Mouse (Mus musculus) C2C12 (cell line): ENCODE measurements around the gene Trex2. TPM values are rescaled to one million over a fixed set of nuclear protein-coding genes. Genes with fewer than 3 reads are reported as not detected.

Experiments
- H3K27me3 ChIP-seq: one replicate; pipeline ENCODE4 v1.6.1; 2011; ENCODE audit not compliant: control insufficient read depth, insufficient read depth, insufficient read length
- H3K36me3 ChIP-seq: one replicate; pipeline ENCODE4 v1.6.1; 2011; ENCODE audit not compliant: control insufficient read depth, insufficient read depth
- H3K4me3 ChIP-seq: one replicate; pipeline ENCODE4 v1.5.1; 2011; ENCODE audit warnings: mild to moderate bottlenecking, control low read depth; ENCODE audit not compliant: poor library complexity, insufficient read depth, severe bottlenecking
- H3K79me2 ChIP-seq: one replicate; pipeline ENCODE4 v1.6.1; 2011; ENCODE audit not compliant: control insufficient read depth, insufficient read depth
- H3K79me3 ChIP-seq: one replicate; pipeline ENCODE4 v1.6.1; 2011; ENCODE audit warnings: low read depth, control low read depth
- H3ac ChIP-seq: one replicate; pipeline ENCODE3; 2011; ENCODE audit warnings: low read depth; ENCODE audit not compliant: control insufficient read depth, insufficient read length
- CEBPB ChIP-seq: IDR thresholded peaks from one replicate; pipeline ENCODE4 v1.6.1; 2011; ENCODE audit warnings: low read depth, mild to moderate bottlenecking, control low read depth, moderate library complexity
- CTCF ChIP-seq: IDR thresholded peaks from one replicate; pipeline ENCODE4 v1.5.1; 2011; ENCODE audit not compliant: control insufficient read depth, insufficient read depth, insufficient read length
- FOSL1 ChIP-seq: IDR thresholded peaks from one replicate; pipeline ENCODE4 v1.8.0; 2011; ENCODE audit warnings: mild to moderate bottlenecking, low read length; ENCODE audit not compliant: poor library complexity, insufficient read depth, severe bottlenecking
- MAX ChIP-seq: IDR thresholded peaks from one replicate; pipeline ENCODE4 v1.6.1; 2011; ENCODE audit warnings: mild to moderate bottlenecking, control low read depth
- MYOD1 ChIP-seq: IDR thresholded peaks from one replicate; pipeline ENCODE4 v1.6.1; 2011; ENCODE audit warnings: low read depth; ENCODE audit not compliant: control insufficient read depth, insufficient read length
- MYOG ChIP-seq: IDR thresholded peaks from one replicate; pipeline ENCODE4 v1.6.1; 2011; ENCODE audit not compliant: control insufficient read depth, insufficient read length; ENCODE audit errors: extremely low read depth
- USF1 ChIP-seq: IDR thresholded peaks from one replicate; pipeline ENCODE4 v1.6.1; 2011; ENCODE audit warnings: low read depth, mild to moderate bottlenecking, control low read depth, moderate library complexity
- polyA plus RNA-seq: library from polyadenylated mRNA; unstranded; fragments of >200 nt; fragmentation: generic; extraction: Trizol; gene quantifications from one replicate; pipeline ENCODE4 v1.2.1, GENCODE M21; 2012; ENCODE audit warnings: missing spikeins

Trex2 gene
- polyA plus RNA-seq, 1 experiment = not detected

DNA sequence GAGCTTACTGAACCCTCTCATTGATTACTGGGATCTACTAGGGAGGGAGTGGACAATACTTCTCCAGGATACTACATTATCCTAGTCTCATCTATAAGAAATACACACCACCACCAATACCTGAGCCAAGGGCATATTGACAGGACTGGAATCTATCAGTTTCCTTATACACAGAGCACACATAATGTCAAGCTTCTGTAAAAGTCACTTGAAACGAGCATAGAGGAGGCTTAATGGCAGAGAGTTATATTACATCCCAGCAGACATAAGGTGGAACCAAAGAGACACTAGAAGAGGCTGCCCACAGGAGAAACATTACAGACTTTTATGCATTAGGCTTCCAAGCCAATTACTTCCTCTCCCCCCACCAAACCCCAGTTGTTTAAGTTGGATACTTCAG, 50.2 kb downstream of the Trex2 start:
- H3K79me2 ChIP-seq = no peaks in the 10 kb centered on the region
- no peaks in the 10 kb centered on the region for H3K79me3 ChIP-seq
- H3ac ChIP-seq = no peak overlapping the region
- no peaks in the 10 kb centered on the region for H3K36me3 ChIP-seq
- H3K27me3 ChIP-seq = no peaks in the 10 kb centered on the region
- no peak for TF ChIP-seq CEBPB
- no peak for TF ChIP-seq USF1
- TF ChIP-seq MYOG = no peak
- no peak for TF ChIP-seq CTCF
- no peak for TF ChIP-seq MYOD1
- no peak for TF ChIP-seq MAX
- no peak for TF ChIP-seq FOSL1
- H3K4me3 ChIP-seq = no peak overlapping the region

DNA sequence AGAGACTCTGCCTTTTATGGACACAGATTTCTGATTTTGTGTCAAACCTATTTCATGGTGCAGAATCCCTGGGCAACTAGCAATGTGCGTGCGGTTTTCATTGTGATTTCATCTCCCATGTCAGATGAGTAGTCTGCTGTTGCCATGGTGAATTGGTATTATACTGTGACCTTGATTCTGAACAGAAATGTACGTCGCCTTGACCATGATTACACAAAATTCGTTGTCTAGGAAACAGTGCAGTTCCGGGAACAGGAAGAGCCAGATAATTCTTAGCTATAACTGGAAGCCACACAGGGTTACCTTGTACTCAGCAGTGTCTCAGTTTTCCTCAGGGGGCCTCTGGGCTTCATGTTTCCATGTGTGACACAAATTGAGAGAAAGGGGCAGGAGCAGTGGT, 50.7 kb downstream of the Trex2 start:
- no peak overlapping the region for H3ac ChIP-seq
- H3K36me3 ChIP-seq = no peaks in the 10 kb centered on the region
- no peaks in the 10 kb centered on the region for H3K79me2 ChIP-seq

More for the DNA sequence above, 50.7 kb downstream of the Trex2 start:
- H3K27me3 ChIP-seq = no peaks in the 10 kb centered on the region
- no peak overlapping the region for H3K4me3 ChIP-seq
- no peaks in the 10 kb centered on the region for H3K79me3 ChIP-seq
- TF ChIP-seq CTCF = no peak
- TF ChIP-seq MYOG = no peak
- TF ChIP-seq CEBPB = no peak
- no peak for TF ChIP-seq MAX
- no peak for TF ChIP-seq MYOD1
- TF ChIP-seq FOSL1 = no peak
- no peak for TF ChIP-seq USF1

Other genes starting within 250 kb of the Trex2 start
- gene Xlr3b, start 243.1 kb downstream of the Trex2 start, polyA plus RNA-seq = 0.15 TPM
- 0.09 TPM for gene Xlr4b, start 221.0 kb downstream of the Trex2 start, polyA plus RNA-seq
- 3.3 TPM for gene F8a, start 207.1 kb downstream of the Trex2 start, polyA plus RNA-seq
- 0.06 TPM for gene Xlr4c, start 192.2 kb downstream of the Trex2 start, polyA plus RNA-seq
- gene Xlr3c, start 170.0 kb downstream of the Trex2 start, polyA plus RNA-seq = 1.4 TPM
- not detected for gene Xlr5a, start 142.4 kb downstream of the Trex2 start, polyA plus RNA-seq
- gene Xlr5c, start 142.4 kb downstream of the Trex2 start, polyA plus RNA-seq = not detected
- not detected for gene Gm45015, start 98.5 kb downstream of the Trex2 start, polyA plus RNA-seq
- 5.9 TPM for gene Zfp275, start 92.7 kb downstream of the Trex2 start, polyA plus RNA-seq
- not detected for gene Gm18336, start 36.6 kb downstream of the Trex2 start, polyA plus RNA-seq
- gene Zfp92, start 24.2 kb downstream of the Trex2 start, polyA plus RNA-seq = 0.02 TPM
- gene Haus7, start 23.7 kb upstream of the Trex2 start, polyA plus RNA-seq = 42.6 TPM
- gene Bgn, start 48.3 kb upstream of the Trex2 start, polyA plus RNA-seq = 731 TPM
- gene Atp2b3, start 67.7 kb upstream of the Trex2 start, polyA plus RNA-seq = not detected
- 22.3 TPM for gene Dusp9, start 204.1 kb upstream of the Trex2 start, polyA plus RNA-seq
- gene Pnck, start 224.8 kb upstream of the Trex2 start, polyA plus RNA-seq = 0.06 TPM
- gene Slc6a8, start 237.8 kb upstream of the Trex2 start, polyA plus RNA-seq = 62.8 TPM